Mouse (Mus musculus): ENCODE data around the gene Arhgap8. TPM values are rescaled to one million over a fixed set of nuclear protein-coding genes. Genes with fewer than 3 reads are reported as not detected.

Arhgap8 gene
- polyA plus RNA-seq (2012; rRNA removed): 0.29 and 0.36 TPM in 2 replicates
- polyA plus RNA-seq (2014; fragmentation: Nextera tagmentation; extraction: Ambion mirVana): 0.22 and 0.32 TPM in 2 replicates

- 5% methylated on average over 21 of the region's 24 CpGs for WGBS (ENCODE audit: insufficient replicate concordance)
Observed at GRCm38 (mm10) chr15:84719791-84720190, at the start of gene Arhgap8. Arhgap8 (plus strand) TSS chr15:84720052.

GRCm38 (mm10) chr15:84670657-84671055 lies 49.2 kb upstream of the Arhgap8 start:
- Histone ChIP-seq H3K27ac (no peak overlapping the region), H3K4me1 (replicated peaks; ENCODE audit: control insufficient read depth in 2 of 2, insufficient read depth in 2 of 2, low read length in 1 of 2) (peaks cover 0 to 2% of the 10 kb centered on the region in 2 experiments; a peak in 1 of 4 replicates), H3K4me3 (ENCODE audit: insufficient read depth in 1 of 2, low read depth in 2 of 2, low read length in 2 of 2) (no peak overlapping the region), H3K27me3 (ENCODE audit: control insufficient read depth, insufficient read depth, low read length) (no peaks in the 10 kb centered on the region), H3K9ac (replicated peaks) (no peak overlapping the region), H3K36me3 (replicated peaks; ENCODE audit: control insufficient read depth, insufficient read depth, low read depth) (no peaks in the 10 kb centered on the region), H3K9me3 (ENCODE audit: control insufficient read depth, low read length) (no peaks in the 10 kb centered on the region), H3K4me2 (ENCODE audit: low read depth) (no peak overlapping the region)
- WGBS (ENCODE audit: insufficient replicate concordance): 75% methylated on average over 4 of the region's 4 CpGs
- ATAC-seq (ENCODE audit: insufficient read depth): no peak
- DNase-seq (ENCODE audit: low read depth in 3 of 3, low spot score in 3 of 3): no peak
- TF ChIP-seq EP300 (IDR thresholded peaks at IDR 0.05; ENCODE audit: low read depth) (no peak), CTCF (IDR thresholded peaks at IDR 0.05; ENCODE audit: low read depth) (no peak)

More at GRCm38 (mm10) chr15:84719791-84720190, at the start of gene Arhgap8:
- H3K27me3 ChIP-seq (ENCODE audit: control insufficient read depth, insufficient read depth, low read length): peaks cover 4% of the 10 kb centered on the region
- TF ChIP-seq EP300 (IDR thresholded peaks at IDR 0.05; ENCODE audit: low read depth) (no peak), CTCF (IDR thresholded peaks at IDR 0.05; ENCODE audit: low read depth) (no peak)
- no peak within 1 kb of the TSS for H3K27ac ChIP-seq
- H3K9me3 ChIP-seq (ENCODE audit: control insufficient read depth, low read length): no peaks in the 10 kb centered on the region
- ATAC-seq (ENCODE audit: insufficient read depth) (peak; percentile 33; the same call in 1 of the 2 replicates), DNase-seq (ENCODE audit: low read depth in 3 of 3, low spot score in 3 of 3) (no peak)
- H3K9ac ChIP-seq (replicated peaks): no peak within 1 kb of the TSS
- no peaks in the 10 kb centered on the region for H3K36me3 ChIP-seq (replicated peaks; ENCODE audit: control insufficient read depth, insufficient read depth, low read depth)
- peak within 1 kb of the TSS in 1 of 2 experiments; percentile 23; a peak in 2 of 4 replicates for H3K4me3 ChIP-seq (ENCODE audit: insufficient read depth in 1 of 2, low read depth in 2 of 2, low read length in 2 of 2)
- peak within 1 kb of the TSS; percentile 57 for H3K4me2 ChIP-seq (ENCODE audit: low read depth)
- peaks cover 0 to 5% of the 10 kb centered on the region in 2 experiments; a peak in 2 of 4 replicates for H3K4me1 ChIP-seq (replicated peaks; ENCODE audit: control insufficient read depth in 2 of 2, insufficient read depth in 2 of 2, low read length in 1 of 2)

GRCm38 (mm10) chr15:84671401-84672307 lies 48.2 kb upstream of the Arhgap8 start:
- WGBS (ENCODE audit: insufficient replicate concordance): 39% methylated on average over 9 of the region's 9 CpGs
- peak; percentile 51 for TF ChIP-seq CTCF (IDR thresholded peaks at IDR 0.05; ENCODE audit: low read depth)
- TF ChIP-seq EP300 (IDR thresholded peaks at IDR 0.05; ENCODE audit: low read depth): no peak
- Histone ChIP-seq H3K9ac (replicated peaks) (no peak overlapping the region), H3K9me3 (ENCODE audit: control insufficient read depth, low read length) (no peaks in the 10 kb centered on the region), H3K36me3 (replicated peaks; ENCODE audit: control insufficient read depth, insufficient read depth, low read depth) (no peaks in the 10 kb centered on the region), H3K27me3 (ENCODE audit: control insufficient read depth, insufficient read depth, low read length) (no peaks in the 10 kb centered on the region), H3K27ac (no peak overlapping the region), H3K4me2 (ENCODE audit: low read depth) (no peak overlapping the region), H3K4me1 (replicated peaks; ENCODE audit: control insufficient read depth in 2 of 2, insufficient read depth in 2 of 2, low read length in 1 of 2) (peaks cover 0 to 2% of the 10 kb centered on the region in 2 experiments; a peak in 1 of 4 replicates), H3K4me3 (ENCODE audit: insufficient read depth in 1 of 2, low read depth in 2 of 2, low read length in 2 of 2) (no peak overlapping the region)
- DNase-seq (ENCODE audit: low read depth in 3 of 3, low spot score in 3 of 3): no peak
- ATAC-seq (ENCODE audit: insufficient read depth): no peak

GRCm38 (mm10) chr15:84672308-84672615 lies 47.6 kb upstream of the Arhgap8 start:
- no peak for ATAC-seq (ENCODE audit: insufficient read depth)
- no peak overlapping the region for H3K4me2 ChIP-seq (ENCODE audit: low read depth)
- no peaks in the 10 kb centered on the region for H3K36me3 ChIP-seq (replicated peaks; ENCODE audit: control insufficient read depth, insufficient read depth, low read depth)
- no peak overlapping the region for H3K9ac ChIP-seq (replicated peaks)
- no peaks in the 10 kb centered on the region for H3K9me3 ChIP-seq (ENCODE audit: control insufficient read depth, low read length)
- H3K4me1 ChIP-seq (replicated peaks; ENCODE audit: control insufficient read depth in 2 of 2, insufficient read depth in 2 of 2, low read length in 1 of 2): peaks cover 0 to 2% of the 10 kb centered on the region in 2 experiments; a peak in 1 of 4 replicates
- TF ChIP-seq CTCF (IDR thresholded peaks at IDR 0.05; ENCODE audit: low read depth) (no peak), EP300 (IDR thresholded peaks at IDR 0.05; ENCODE audit: low read depth) (no peak)
- no peak overlapping the region for H3K4me3 ChIP-seq (ENCODE audit: insufficient read depth in 1 of 2, low read depth in 2 of 2, low read length in 2 of 2)
- DNase-seq (ENCODE audit: low read depth in 3 of 3, low spot score in 3 of 3): no peak
- H3K27me3 ChIP-seq (ENCODE audit: control insufficient read depth, insufficient read depth, low read length): no peaks in the 10 kb centered on the region
- WGBS (ENCODE audit: insufficient replicate concordance): 49% methylated on average over 4 of the region's 4 CpGs
- H3K27ac ChIP-seq: no peak overlapping the region

- DNase-seq (ENCODE audit: low read depth in 3 of 3, low spot score in 3 of 3): no peak
- Histone ChIP-seq H3K9me3 (ENCODE audit: control insufficient read depth, low read length) (no peaks in the 10 kb centered on the region), H3K27ac (no peak overlapping the region), H3K36me3 (replicated peaks; ENCODE audit: control insufficient read depth, insufficient read depth, low read depth) (no peaks in the 10 kb centered on the region), H3K4me3 (ENCODE audit: insufficient read depth in 1 of 2, low read depth in 2 of 2, low read length in 2 of 2) (no peak overlapping the region), H3K4me1 (replicated peaks; ENCODE audit: control insufficient read depth in 2 of 2, insufficient read depth in 2 of 2, low read length in 1 of 2) (peaks cover 0 to 2% of the 10 kb centered on the region in 2 experiments; a peak in 1 of 4 replicates), H3K4me2 (ENCODE audit: low read depth) (no peak overlapping the region), H3K9ac (replicated peaks) (no peak overlapping the region), H3K27me3 (ENCODE audit: control insufficient read depth, insufficient read depth, low read length) (no peaks in the 10 kb centered on the region)
- no peak for TF ChIP-seq EP300 (IDR thresholded peaks at IDR 0.05; ENCODE audit: low read depth)
- no peak for TF ChIP-seq CTCF (IDR thresholded peaks at IDR 0.05; ENCODE audit: low read depth)
- WGBS (ENCODE audit: insufficient replicate concordance): 47% methylated on average over 3 of the region's 3 CpGs
- no peak for ATAC-seq (ENCODE audit: insufficient read depth)
Observed at GRCm38 (mm10) chr15:84672616-84673015, 47.2 kb upstream of the Arhgap8 start.
